Mouse (Mus musculus) liver, embryonic 11.5 days (tissue): ENCODE data around the gene Zc3h7a. TPM values are rescaled to one million over a fixed set of nuclear protein-coding genes. Genes with fewer than 3 reads are reported as not detected.

Source experiments
- ATAC-seq: fragments of 200-750 bp; cut with Nextera tagmentation; replicated peaks from 2 replicates; pipeline ENCODE4 v1.8.0; 2017; ENCODE audit warnings: moderate number of reproducible peaks, mild to moderate bottlenecking, moderate TSS enrichment, moderate library complexity; ENCODE audit not compliant: low FRiP score
- DNase-seq: peaks from one replicate; pipeline ENCODE4 v3.0.0-alpha.2; 2017; ENCODE audit warnings: low spot score
- H3K27ac ChIP-seq: fragments of 300-500 bp; sonication (generic); 2 replicates; pipeline ENCODE4 v1.5.1; 2014; ENCODE audit warnings: mild to moderate bottlenecking, low read depth, low read length, control low read depth
- H3K27me3 ChIP-seq: fragments of 300-500 bp; sonication (generic); replicated peaks from 2 replicates; pipeline ENCODE4 v1.6.1; 2014; ENCODE audit warnings: low read length, mixed read lengths; ENCODE audit not compliant: control insufficient read depth, insufficient read depth
- H3K36me3 ChIP-seq: fragments of 300-500 bp; sonication (generic); 2 replicates; pipeline ENCODE4 v1.6.1; 2014; ENCODE audit warnings: mild to moderate bottlenecking, low read length, moderate library complexity, mixed read lengths; ENCODE audit not compliant: control insufficient read depth, insufficient read depth
- H3K4me1 ChIP-seq: fragments of 300-500 bp; sonication (generic); replicated peaks from 2 replicates; pipeline ENCODE4 v1.6.1; 2014; ENCODE audit warnings: low read length, mixed read lengths; ENCODE audit not compliant: control insufficient read depth, insufficient read depth
- H3K4me2 ChIP-seq: fragments of 300-500 bp; sonication (generic); 2 replicates; pipeline ENCODE4 v1.6.1; 2014; ENCODE audit warnings: mild to moderate bottlenecking, control low read depth, moderate library complexity
- H3K4me3 ChIP-seq: fragments of 300-500 bp; sonication (generic); 2 replicates; pipeline ENCODE4 v1.5.1; 2014; ENCODE audit warnings: low read depth, low read length, control low read depth
- H3K9ac ChIP-seq: fragments of 300-500 bp; sonication (generic); 2 replicates; pipeline ENCODE4 v1.6.1; 2014; ENCODE audit warnings: low read depth, low read length, control low read depth
- H3K9me3 ChIP-seq: fragments of 300-500 bp; sonication (generic); 2 replicates; pipeline ENCODE4 v1.6.1; 2016; ENCODE audit warnings: low read length, inconsistent platforms, mixed read lengths; ENCODE audit not compliant: control insufficient read depth
- WGBS: fragments of 180-500 bp; shearing (Covaris S2); extraction: QIAGEN DNeasy Blood & Tissue Kit; methylation state at CpG from one replicate; pipeline ENCODE4 v1.1.7; 2014; 5-methylcytosine and 5-hydroxymethylcytosine counted together
- polyA plus RNA-seq: library from polyadenylated mRNA; unstranded; fragments of >200 nt; fragmentation: Nextera tagmentation; extraction: Ambion mirVana; gene quantifications from 2 replicates; pipeline ENCODE4 v1.2.1, GENCODE M21; 2014

The Zc3h7a gene
- polyA plus RNA-seq, 1 experiment from 2014 or later, result 92.2 TPM

DNA sequence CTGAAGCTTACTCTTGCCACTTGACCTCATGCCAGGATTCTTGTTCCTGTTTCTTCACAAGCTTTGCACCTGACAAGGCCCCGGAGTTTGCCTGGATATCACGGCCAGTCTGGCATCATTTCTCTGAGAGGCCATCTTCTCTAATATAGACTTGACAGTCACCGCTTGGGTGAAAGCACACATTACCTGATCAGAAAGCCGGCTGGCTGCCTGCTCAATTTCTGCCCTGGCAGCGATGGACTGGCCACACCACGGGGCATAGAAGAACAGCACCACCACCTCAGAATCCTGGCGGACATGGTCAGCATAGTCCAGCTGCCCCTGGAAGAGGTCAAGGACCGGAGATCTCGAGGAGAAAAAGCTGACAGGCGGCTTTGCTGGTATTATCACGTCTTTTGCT lies 47.9 kb downstream of the Zc3h7a start:
- WGBS, result 93% methylated on average over 11 of the region's 11 CpGs
- no peak overlapping the region for H3K4me3 ChIP-seq
- H3K9ac ChIP-seq, result no peak overlapping the region
- H3K27me3 ChIP-seq, result no peaks in the 10 kb centered on the region
- no peak overlapping the region for H3K27ac ChIP-seq
- H3K36me3 ChIP-seq, result peaks cover 13% of the 10 kb centered on the region; the same call in 1 of the 2 replicates
- DNase-seq (no peak), ATAC-seq (no peak)
- no peaks in the 10 kb centered on the region for H3K9me3 ChIP-seq
- H3K4me1 ChIP-seq, result peaks cover 13% of the 10 kb centered on the region
- no peak overlapping the region for H3K4me2 ChIP-seq

DNA sequence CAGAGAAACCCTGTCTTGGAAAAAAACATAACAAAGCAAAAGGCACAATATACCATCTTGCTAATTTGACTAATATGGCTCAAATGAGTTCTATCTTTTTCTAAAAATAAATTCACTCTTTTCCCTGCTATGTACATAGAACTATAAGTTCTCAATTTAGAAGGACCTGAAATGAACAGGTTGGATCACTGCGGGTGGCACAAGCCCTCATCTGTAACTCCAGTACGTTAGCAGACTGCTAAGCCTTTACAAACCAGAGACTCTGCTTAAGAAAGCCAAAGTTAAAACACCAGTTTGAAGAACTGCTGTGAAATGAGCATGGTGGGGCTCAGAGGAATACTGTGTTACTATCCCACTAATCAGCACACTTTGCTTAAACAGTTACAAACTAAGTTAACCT lies 50.8 kb downstream of the Zc3h7a start:
- Histone ChIP-seq H3K27ac (no peak overlapping the region), H3K4me1 (no peaks in the 10 kb centered on the region), H3K36me3 (peaks cover 16% of the 10 kb centered on the region; the same call in 1 of the 2 replicates), H3K27me3 (no peaks in the 10 kb centered on the region), H3K4me3 (no peak overlapping the region), H3K9me3 (no peaks in the 10 kb centered on the region), H3K9ac (no peak overlapping the region), H3K4me2 (no peak overlapping the region)
- whole genome bisulfite sequencing, result 92% methylated on average over 2 of the region's 2 CpGs
- ATAC-seq (no peak), DNase-seq (no peak)

DNA sequence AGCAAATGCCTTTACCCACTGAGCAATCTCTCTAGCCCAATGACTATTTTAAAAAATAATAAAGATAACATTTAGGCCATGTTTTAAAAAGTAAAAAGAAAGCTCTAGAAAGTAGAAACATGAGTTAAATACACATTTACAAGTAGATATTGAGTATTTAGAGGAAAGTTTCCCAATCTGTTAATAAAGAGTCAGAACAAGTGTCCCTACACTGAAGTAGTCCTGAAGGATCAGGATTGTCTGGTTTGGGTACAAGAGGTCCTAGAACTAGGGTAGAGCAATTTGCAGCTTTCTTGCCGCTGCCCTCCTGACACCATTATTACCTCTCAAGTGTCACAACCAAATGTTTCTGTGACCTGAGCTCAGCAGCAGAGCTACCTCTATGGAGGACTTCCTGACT lies 52.1 kb downstream of the Zc3h7a start:
- Histone ChIP-seq H3K9me3 (no peaks in the 10 kb centered on the region), H3K27me3 (no peaks in the 10 kb centered on the region), H3K36me3 (peaks cover 16% of the 10 kb centered on the region), H3K4me2 (no peak overlapping the region), H3K27ac (no peak overlapping the region), H3K4me3 (no peak overlapping the region), H3K4me1 (no peaks in the 10 kb centered on the region), H3K9ac (no peak overlapping the region)
- no peak for ATAC-seq
- 100% methylated on average over 1 of the region's 1 CpGs for WGBS
- no peak for DNase-seq

DNA sequence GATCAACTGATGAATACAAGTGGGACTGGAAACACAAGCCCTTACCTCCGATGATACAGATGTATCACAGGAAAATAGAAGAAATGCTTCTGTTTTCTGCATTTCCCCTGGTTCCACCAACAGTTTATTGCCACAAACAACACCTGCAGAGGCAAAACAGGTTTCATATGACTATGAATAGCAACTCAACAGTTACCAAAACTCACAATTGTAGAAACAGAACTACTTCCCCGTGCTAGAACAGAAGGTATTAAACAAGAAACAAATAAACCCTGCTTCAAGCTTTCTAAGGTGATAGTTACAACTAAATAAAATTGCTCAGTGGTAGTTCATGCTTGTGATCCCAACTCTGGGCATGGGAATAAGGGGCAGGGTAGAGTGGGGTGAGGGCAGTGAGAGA lies 53.6 kb downstream of the Zc3h7a start:
- 94% methylated on average over 2 of the region's 2 CpGs for WGBS
- Histone ChIP-seq H3K4me3 (no peak overlapping the region), H3K27me3 (no peaks in the 10 kb centered on the region), H3K4me1 (no peaks in the 10 kb centered on the region), H3K9me3 (no peaks in the 10 kb centered on the region), H3K27ac (no peak overlapping the region), H3K4me2 (no peak overlapping the region), H3K36me3 (peaks cover 16% of the 10 kb centered on the region), H3K9ac (no peak overlapping the region)
- DNase-seq (no peak), ATAC-seq (no peak)

DNA sequence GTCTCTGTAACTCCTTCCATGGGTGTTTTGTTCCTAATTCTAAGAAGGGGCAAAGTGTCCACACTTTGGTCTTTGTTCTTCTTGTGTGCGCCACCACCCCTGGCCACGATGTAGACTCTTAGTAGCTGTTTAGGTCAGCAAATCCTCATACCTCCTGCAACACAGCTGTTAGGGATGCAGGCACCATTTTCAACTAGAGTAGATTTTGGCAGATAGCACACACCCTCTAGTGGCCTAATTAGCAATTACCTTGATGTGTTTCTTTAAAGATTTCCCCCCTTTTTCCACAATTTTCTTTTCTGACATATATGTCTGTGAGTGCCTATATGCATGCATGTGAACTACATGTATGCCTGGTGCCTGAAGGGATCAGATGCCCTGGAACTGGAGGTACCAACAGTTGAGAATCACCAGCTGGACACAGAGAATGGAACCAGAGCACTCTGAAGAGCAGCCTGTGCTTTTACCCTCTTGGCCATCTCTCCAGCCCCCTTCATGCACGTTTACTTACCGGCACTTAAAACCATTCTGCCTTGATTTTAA lies 66.9 kb downstream of the Zc3h7a start:
- Histone ChIP-seq H3K27me3 (no peaks in the 10 kb centered on the region), H3K9me3 (no peaks in the 10 kb centered on the region), H3K36me3 (peaks cover 6% of the 10 kb centered on the region; the same call in 1 of the 2 replicates), H3K4me3 (no peak overlapping the region), H3K9ac (no peak overlapping the region), H3K4me1 (no peaks in the 10 kb centered on the region), H3K27ac (no peak overlapping the region), H3K4me2 (no peak overlapping the region)
- ATAC-seq, result no peak
- DNase-seq, result no peak
- 77% methylated on average over 4 of the region's 4 CpGs for WGBS

DNA sequence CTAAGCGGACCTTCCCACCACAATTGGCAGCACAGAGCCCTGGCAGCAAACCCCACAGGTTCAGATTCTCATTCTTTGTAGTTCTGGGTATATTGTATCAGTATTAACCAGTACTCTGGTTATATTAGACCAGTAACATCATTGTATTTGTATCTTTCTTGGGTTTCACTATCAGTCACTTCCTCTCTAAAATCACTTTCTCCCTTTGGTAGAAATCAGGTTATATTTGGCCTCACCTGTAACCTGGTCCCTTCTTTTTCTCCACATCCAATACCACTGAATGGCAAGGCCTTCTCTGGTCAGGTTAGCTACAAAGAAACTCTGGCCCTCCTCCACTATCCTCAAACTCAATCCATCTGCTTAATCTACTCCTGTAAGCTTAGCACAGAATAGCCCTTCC lies 71.3 kb downstream of the Zc3h7a start:
- Histone ChIP-seq H3K36me3 (peaks cover 6% of the 10 kb centered on the region; the same call in 1 of the 2 replicates), H3K4me1 (no peaks in the 10 kb centered on the region), H3K9me3 (no peaks in the 10 kb centered on the region), H3K4me2 (no peak overlapping the region), H3K27ac (no peak overlapping the region), H3K27me3 (no peaks in the 10 kb centered on the region), H3K9ac (no peak overlapping the region), H3K4me3 (no peak overlapping the region)
- DNase-seq (no peak), ATAC-seq (no peak)
- WGBS, result 96% methylated on average over 1 of the region's 1 CpGs

DNA sequence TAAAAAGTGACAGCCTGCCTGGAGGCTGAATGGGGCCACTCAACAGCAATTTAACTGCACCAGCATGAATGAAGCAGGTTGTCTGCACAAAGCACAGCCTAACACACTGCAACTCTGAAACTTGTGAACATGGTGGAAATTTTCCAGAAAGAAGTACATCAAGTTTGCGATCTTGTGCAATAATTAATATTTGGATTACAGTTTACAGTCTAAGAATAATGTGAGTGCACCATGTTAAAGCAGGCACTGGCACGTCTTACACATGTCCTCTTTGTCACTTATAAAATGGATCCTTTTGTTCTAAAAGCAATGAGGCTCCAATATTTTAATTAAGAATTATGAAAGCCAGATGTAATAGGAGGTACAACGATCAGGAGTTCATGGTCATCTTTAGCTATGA lies 78.9 kb downstream of the Zc3h7a start:
- no peak overlapping the region for H3K27ac ChIP-seq
- 89% methylated on average over 3 of the region's 3 CpGs for WGBS

DNA sequence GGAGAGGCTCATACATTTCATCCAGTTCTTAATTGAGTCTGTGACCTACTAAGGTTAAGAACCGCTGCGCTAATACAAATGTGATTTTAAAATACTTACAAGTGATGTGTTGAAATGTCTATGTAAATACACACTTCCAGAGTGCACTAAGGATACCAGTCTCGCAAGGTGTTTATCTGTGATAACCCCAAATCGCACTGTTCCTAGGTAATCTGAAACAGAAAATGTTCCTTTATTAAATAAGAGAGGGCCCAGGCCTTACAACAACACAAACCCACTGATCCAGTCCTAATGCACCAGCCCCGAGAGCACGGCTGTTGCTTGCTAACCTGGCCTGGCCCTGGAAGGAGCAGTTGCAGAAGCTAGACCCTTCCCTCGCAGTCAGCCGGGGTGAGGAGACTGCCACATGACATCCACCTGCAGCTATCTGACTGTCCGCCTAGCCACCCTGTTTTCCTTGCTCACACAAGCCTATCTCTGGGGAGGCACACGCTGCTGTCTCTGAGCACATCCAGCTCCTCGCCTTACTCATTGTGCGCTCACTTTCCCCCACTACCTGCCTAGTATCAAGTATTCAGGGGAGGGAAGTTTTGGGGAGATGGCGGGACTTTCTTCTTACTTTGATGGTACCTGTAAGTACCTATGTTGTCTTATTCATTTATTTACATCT lies 82.3 kb downstream of the Zc3h7a start:
- no peak overlapping the region for H3K9ac ChIP-seq
- H3K9me3 ChIP-seq, result no peaks in the 10 kb centered on the region
- WGBS, result 82% methylated on average over 13 of the region's 13 CpGs
- ATAC-seq, result peak; percentile 67
- H3K4me2 ChIP-seq, result no peak overlapping the region
- H3K27ac ChIP-seq, result no peak overlapping the region
- peaks cover 9% of the 10 kb centered on the region for H3K36me3 ChIP-seq
- H3K4me1 ChIP-seq, result 0 out of 2 replicates have a peak, but pooled peaks cover 5% of the 10 kb centered on the region
- no peak for DNase-seq
- no peak overlapping the region for H3K4me3 ChIP-seq
- no peaks in the 10 kb centered on the region for H3K27me3 ChIP-seq

More for the DNA sequence above, 78.9 kb downstream of the Zc3h7a start:
- Histone ChIP-seq H3K9me3 (no peaks in the 10 kb centered on the region), H3K4me1 (0 out of 2 replicates have a peak, but pooled peaks cover 5% of the 10 kb centered on the region), H3K27me3 (no peaks in the 10 kb centered on the region), H3K4me2 (no peak overlapping the region), H3K36me3 (0 out of 2 replicates have a peak, but pooled peaks cover 3% of the 10 kb centered on the region), H3K9ac (no peak overlapping the region), H3K4me3 (no peak overlapping the region)
- DNase-seq, result no peak
- ATAC-seq, result no peak

DNA sequence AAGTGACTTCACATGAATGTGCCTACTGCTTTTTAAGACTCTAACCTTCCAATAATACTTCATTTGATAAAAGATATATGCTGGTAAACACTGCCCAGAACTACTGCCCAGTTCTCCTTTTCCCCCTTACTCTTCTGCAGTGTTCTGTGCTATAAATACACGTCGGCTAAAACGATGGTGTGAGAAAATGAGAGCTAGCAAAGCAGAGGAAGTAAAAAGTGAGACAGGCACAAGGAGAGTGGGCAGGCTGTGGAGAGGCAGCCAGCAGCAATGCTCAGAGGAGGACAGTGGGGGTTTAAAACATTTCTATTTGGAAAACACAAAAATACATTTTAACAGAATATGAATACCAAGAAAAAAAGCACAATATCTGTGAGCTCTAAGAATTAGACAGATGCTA lies 83.7 kb downstream of the Zc3h7a start:
- Histone ChIP-seq H3K27ac (no peak overlapping the region), H3K9me3 (no peaks in the 10 kb centered on the region), H3K9ac (no peak overlapping the region), H3K36me3 (peaks cover 17% of the 10 kb centered on the region), H3K4me2 (no peak overlapping the region), H3K4me1 (0 out of 2 replicates have a peak, but pooled peaks cover 5% of the 10 kb centered on the region), H3K4me3 (no peak overlapping the region), H3K27me3 (no peaks in the 10 kb centered on the region)
- WGBS, result 67% methylated on average over 3 of the region's 3 CpGs
- DNase-seq (no peak), ATAC-seq (no peak)
